Mouse (Mus musculus) CD4-positive, CD25-positive, alpha-beta regulatory T cell (primary cell): Measurements from ENCODE around the gene Tmem120a. TPM values are rescaled to one million over a fixed set of nuclear protein-coding genes. Genes with fewer than 3 reads are reported as not detected.

Source experiments
- polyA plus RNA-seq: library from polyadenylated mRNA; unstranded; fragments of 100-300 nt; shearing (Covaris generic); gene quantifications from one replicate; pipeline ENCODE4 v1.2.1, GENCODE M21; 2017

The Tmem120a gene
- polyA plus RNA-seq: 53.9 TPM

DNA sequence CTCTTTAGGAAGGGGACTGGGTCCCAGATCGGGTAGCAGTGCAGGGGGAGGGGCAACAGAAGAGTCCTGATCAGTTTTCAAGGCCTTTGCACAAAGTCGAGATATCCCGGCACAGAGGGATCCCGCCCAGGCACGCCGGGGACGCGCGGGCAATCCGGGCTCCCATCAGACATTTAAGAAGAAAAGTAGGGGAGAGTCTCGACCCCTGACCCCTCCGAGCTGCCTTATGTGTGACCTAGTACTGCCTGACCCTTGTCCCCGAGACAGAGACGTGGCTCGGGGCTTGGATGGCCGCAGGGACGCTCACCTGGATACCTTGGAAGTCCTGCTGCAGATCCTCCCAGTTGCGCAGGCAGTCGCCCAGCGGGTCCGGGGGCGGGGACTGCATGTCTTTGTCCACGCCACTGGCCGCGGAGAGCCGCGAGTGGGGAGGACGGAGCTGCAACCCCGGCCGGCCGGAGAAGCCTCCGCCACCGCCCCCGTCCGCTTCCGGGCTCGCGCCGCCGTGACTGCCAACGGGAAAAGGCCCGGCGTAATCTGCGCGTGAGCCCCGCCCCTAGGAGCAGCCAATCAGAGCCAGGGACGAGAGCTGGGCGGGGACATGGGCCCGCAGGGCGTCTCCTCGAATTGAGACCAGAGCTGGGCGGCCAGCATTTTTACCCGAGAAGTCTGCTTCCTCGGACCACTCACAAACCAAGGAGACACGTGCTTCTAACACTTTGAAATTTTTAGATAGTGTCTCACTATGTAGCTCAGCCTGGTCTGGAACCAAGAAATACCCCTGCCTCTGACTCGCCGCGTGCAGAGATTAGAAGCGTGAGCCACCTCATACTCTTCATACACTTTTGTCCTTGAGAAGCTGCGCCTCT, at the start of gene Tmem120a:
Gene Tmem120a, minus strand, starts transcription at position 708 of the 869 bp plus-strand sequence.

GRCm38 (mm10) chr5:135778471-135779445, 34.5 kb upstream of the Tmem120a start, which contains the start of gene Mdh2:
Mdh2 (plus strand) TSS chr5:135778480.

GRCm38 (mm10) chr5:135777796-135778470, 33.7 kb upstream of the Tmem120a start, which contains the start of gene Styxl1:
Styxl1 (minus strand) TSS chr5:135778385.

Other genes starting within 250 kb of the Tmem120a start
- gene Hip1, start 199.3 kb downstream of the Tmem120a start, polyA plus RNA-seq: 4.6 TPM
- not detected for gene Ccl26, start 180.9 kb downstream of the Tmem120a start, polyA plus RNA-seq
- 0.18 TPM for gene Ccl24, start 171.4 kb downstream of the Tmem120a start, polyA plus RNA-seq
- gene Rhbdd2, start 111.8 kb downstream of the Tmem120a start, polyA plus RNA-seq: 31.2 TPM
- gene Por, start 74.4 kb downstream of the Tmem120a start, polyA plus RNA-seq: 69.4 TPM
- gene Styxl1, start 33.9 kb upstream of the Tmem120a start, polyA plus RNA-seq: 0.85 TPM
- 491 TPM for gene Mdh2, start 34.0 kb upstream of the Tmem120a start, polyA plus RNA-seq
- gene Srrm3, start 62.4 kb upstream of the Tmem120a start, polyA plus RNA-seq: 0.18 TPM
- 2.0 TPM for gene Hspb1, start 143.5 kb upstream of the Tmem120a start, polyA plus RNA-seq
- gene Ywhag, start 190.2 kb upstream of the Tmem120a start, polyA plus RNA-seq: 53.7 TPM
- 0.81 TPM for gene Ssc4d, start 230.1 kb upstream of the Tmem120a start, polyA plus RNA-seq
- gene Zp3, start 235.7 kb upstream of the Tmem120a start, polyA plus RNA-seq: not detected